Mouse (Mus musculus): ENCODE measurements around the gene Trcg1. TPM values are rescaled to one million over a fixed set of nuclear protein-coding genes. Genes with fewer than 3 reads are reported as not detected.
"Not testable (repeated sequence)": the region's sequence is repeated elsewhere in the genome, so short reads cannot be mapped to it uniquely, and the experiment has no call there.

Trcg1 gene
- polyA plus RNA-seq, 1 experiment from 2014 or later = not detected

- no peak for DNase-seq (ENCODE audit: low spot score)
- no peak overlapping the region for H3K9ac ChIP-seq (ENCODE audit: low read length)
- no peaks in the 10 kb centered on the region for H3K36me3 ChIP-seq (ENCODE audit: control insufficient read depth, insufficient read depth, low read length)
- ATAC-seq (ENCODE audit: insufficient number of reproducible peaks, low FRiP score, low TSS enrichment, low read depth) = no peak
- no peaks in the 10 kb centered on the region for H3K4me1 ChIP-seq (ENCODE audit: control insufficient read depth, insufficient read depth, low read length)
- H3K4me3 ChIP-seq (ENCODE audit: low read depth, low read length) = no peak overlapping the region
- H3K27me3 ChIP-seq (ENCODE audit: control insufficient read depth, insufficient read depth, low read length) = no peaks in the 10 kb centered on the region
- H3K4me2 ChIP-seq (ENCODE audit: low read depth, severe bottlenecking) = no peak overlapping the region
- WGBS = 80% methylated on average over 6 of the region's 6 CpGs
- H3K9me3 ChIP-seq (ENCODE audit: control insufficient read depth, low read length) = no peaks in the 10 kb centered on the region
- H3K27ac ChIP-seq (replicated peaks; ENCODE audit: low read depth, low read length) = no peak overlapping the region
Observed at GRCm38 (mm10) chr9:57217220-57217619, 19.1 kb upstream of the Trcg1 start.

- 85% methylated on average over 5 of the region's 5 CpGs for WGBS
- DNase-seq (ENCODE audit: low spot score) (no peak), ATAC-seq (ENCODE audit: insufficient number of reproducible peaks, low FRiP score, low TSS enrichment, low read depth) (no peak)
- Histone ChIP-seq H3K9me3 (ENCODE audit: control insufficient read depth, low read length) (no peaks in the 10 kb centered on the region), H3K4me3 (ENCODE audit: low read depth, low read length) (no peak overlapping the region), H3K9ac (ENCODE audit: low read length) (no peak overlapping the region), H3K27me3 (ENCODE audit: control insufficient read depth, insufficient read depth, low read length) (no peaks in the 10 kb centered on the region), H3K4me2 (ENCODE audit: low read depth, severe bottlenecking) (no peak overlapping the region), H3K4me1 (ENCODE audit: control insufficient read depth, insufficient read depth, low read length) (no peaks in the 10 kb centered on the region), H3K36me3 (ENCODE audit: control insufficient read depth, insufficient read depth, low read length) (no peaks in the 10 kb centered on the region), H3K27ac (replicated peaks; ENCODE audit: low read depth, low read length) (no peak overlapping the region)
Observed at GRCm38 (mm10) chr9:57218776-57219175, 17.6 kb upstream of the Trcg1 start.

- no peaks in the 10 kb centered on the region for H3K27me3 ChIP-seq (ENCODE audit: control insufficient read depth, insufficient read depth, low read length)
- H3K36me3 ChIP-seq (ENCODE audit: control insufficient read depth, insufficient read depth, low read length) = no peaks in the 10 kb centered on the region
- no peak overlapping the region for H3K27ac ChIP-seq (replicated peaks; ENCODE audit: low read depth, low read length)
- no peak overlapping the region for H3K4me2 ChIP-seq (ENCODE audit: low read depth, severe bottlenecking)
- 90% methylated on average over 1 of the region's 1 CpGs for WGBS
- DNase-seq (ENCODE audit: low spot score) (no peak), ATAC-seq (ENCODE audit: insufficient number of reproducible peaks, low FRiP score, low TSS enrichment, low read depth) (no peak)
- H3K4me3 ChIP-seq (ENCODE audit: low read depth, low read length) = no peak overlapping the region
- no peaks in the 10 kb centered on the region for H3K9me3 ChIP-seq (ENCODE audit: control insufficient read depth, low read length)
- H3K4me1 ChIP-seq (ENCODE audit: control insufficient read depth, insufficient read depth, low read length) = no peaks in the 10 kb centered on the region
- no peak overlapping the region for H3K9ac ChIP-seq (ENCODE audit: low read length)
Observed at GRCm38 (mm10) chr9:57219511-57219910, 16.8 kb upstream of the Trcg1 start.

GRCm38 (mm10) chr9:57220356-57220755, 16.0 kb upstream of the Trcg1 start:
- no peaks in the 10 kb centered on the region for H3K4me1 ChIP-seq (ENCODE audit: control insufficient read depth, insufficient read depth, low read length)
- DNase-seq (ENCODE audit: low spot score) (peak; percentile 64), ATAC-seq (ENCODE audit: insufficient number of reproducible peaks, low FRiP score, low TSS enrichment, low read depth) (no peak)
- H3K36me3 ChIP-seq (ENCODE audit: control insufficient read depth, insufficient read depth, low read length) = no peaks in the 10 kb centered on the region
- H3K9me3 ChIP-seq (ENCODE audit: control insufficient read depth, low read length) = no peaks in the 10 kb centered on the region
- H3K4me2 ChIP-seq (ENCODE audit: low read depth, severe bottlenecking) = no peak overlapping the region
- WGBS = 15% methylated on average over 6 of the region's 6 CpGs
- no peak overlapping the region for H3K27ac ChIP-seq (replicated peaks; ENCODE audit: low read depth, low read length)
- H3K27me3 ChIP-seq (ENCODE audit: control insufficient read depth, insufficient read depth, low read length) = no peaks in the 10 kb centered on the region
- no peak overlapping the region for H3K9ac ChIP-seq (ENCODE audit: low read length)
- no peak overlapping the region for H3K4me3 ChIP-seq (ENCODE audit: low read depth, low read length)

- Histone ChIP-seq H3K4me1 (ENCODE audit: control insufficient read depth, insufficient read depth, low read length) (no peaks in the 10 kb centered on the region), H3K27me3 (ENCODE audit: control insufficient read depth, insufficient read depth, low read length) (no peaks in the 10 kb centered on the region), H3K27ac (replicated peaks; ENCODE audit: low read depth, low read length) (no peak overlapping the region), H3K36me3 (ENCODE audit: control insufficient read depth, insufficient read depth, low read length) (no peaks in the 10 kb centered on the region), H3K4me3 (ENCODE audit: low read depth, low read length) (no peak overlapping the region), H3K4me2 (ENCODE audit: low read depth, severe bottlenecking) (no peak overlapping the region), H3K9ac (ENCODE audit: low read length) (no peak overlapping the region), H3K9me3 (ENCODE audit: control insufficient read depth, low read length) (no peaks in the 10 kb centered on the region)
- ATAC-seq (ENCODE audit: insufficient number of reproducible peaks, low FRiP score, low TSS enrichment, low read depth) (no peak), DNase-seq (ENCODE audit: low spot score) (no peak)
Observed at GRCm38 (mm10) chr9:57223341-57223740, 13.0 kb upstream of the Trcg1 start.

GRCm38 (mm10) chr9:57225780-57226627, 10.4 kb upstream of the Trcg1 start:
- Histone ChIP-seq H3K9ac (ENCODE audit: low read length) (no peak overlapping the region), H3K27ac (replicated peaks; ENCODE audit: low read depth, low read length) (no peak overlapping the region), H3K4me2 (ENCODE audit: low read depth, severe bottlenecking) (no peak overlapping the region), H3K4me3 (ENCODE audit: low read depth, low read length) (no peak overlapping the region), H3K36me3 (ENCODE audit: control insufficient read depth, insufficient read depth, low read length) (no peaks in the 10 kb centered on the region), H3K27me3 (ENCODE audit: control insufficient read depth, insufficient read depth, low read length) (no peaks in the 10 kb centered on the region), H3K4me1 (ENCODE audit: control insufficient read depth, insufficient read depth, low read length) (peaks cover 7% of the 10 kb centered on the region), H3K9me3 (ENCODE audit: control insufficient read depth, low read length) (no peaks in the 10 kb centered on the region)
- no peak for DNase-seq (ENCODE audit: low spot score)
- ATAC-seq (ENCODE audit: insufficient number of reproducible peaks, low FRiP score, low TSS enrichment, low read depth) = no peak
- 89% methylated on average over 13 of the region's 13 CpGs for WGBS

GRCm38 (mm10) chr9:57226628-57227122, 9.7 kb upstream of the Trcg1 start:
- not testable (repeated sequence) for H3K9me3 ChIP-seq (ENCODE audit: control insufficient read depth, low read length); H3K4me2 ChIP-seq (ENCODE audit: low read depth, severe bottlenecking); ATAC-seq (ENCODE audit: insufficient number of reproducible peaks, low FRiP score, low TSS enrichment, low read depth); H3K36me3 ChIP-seq (ENCODE audit: control insufficient read depth, insufficient read depth, low read length); H3K27ac ChIP-seq (replicated peaks; ENCODE audit: low read depth, low read length); H3K4me3 ChIP-seq (ENCODE audit: low read depth, low read length); DNase-seq (ENCODE audit: low spot score); H3K4me1 ChIP-seq (ENCODE audit: control insufficient read depth, insufficient read depth, low read length); H3K27me3 ChIP-seq (ENCODE audit: control insufficient read depth, insufficient read depth, low read length); H3K9ac ChIP-seq (ENCODE audit: low read length)
- WGBS = 87% methylated on average over 6 of the region's 6 CpGs

- Histone ChIP-seq H3K9me3 (ENCODE audit: control insufficient read depth, low read length) (no peaks in the 10 kb centered on the region), H3K27ac (replicated peaks; ENCODE audit: low read depth, low read length) (no peak overlapping the region), H3K4me3 (ENCODE audit: low read depth, low read length) (no peak overlapping the region), H3K4me2 (ENCODE audit: low read depth, severe bottlenecking) (no peak overlapping the region), H3K4me1 (ENCODE audit: control insufficient read depth, insufficient read depth, low read length) (peaks cover 7% of the 10 kb centered on the region), H3K27me3 (ENCODE audit: control insufficient read depth, insufficient read depth, low read length) (no peaks in the 10 kb centered on the region), H3K9ac (ENCODE audit: low read length) (no peak overlapping the region), H3K36me3 (ENCODE audit: control insufficient read depth, insufficient read depth, low read length) (no peaks in the 10 kb centered on the region)
- ATAC-seq (ENCODE audit: insufficient number of reproducible peaks, low FRiP score, low TSS enrichment, low read depth) (no peak), DNase-seq (ENCODE audit: low spot score) (no peak)
- WGBS = 61% methylated on average over 5 of the region's 5 CpGs
Observed at GRCm38 (mm10) chr9:57227203-57227602, 9.2 kb upstream of the Trcg1 start.

Data from limb, embryonic 11.5 days (tissue).